Mouse (Mus musculus) embryonic fibroblast, embryonic 13.5 days (primary cell): ENCODE measurements around the gene Foxj1.

Experiments used
- CTCF ChIP-seq: IDR thresholded peaks from 2 replicates; pipeline ENCODE4 v1.5.1; 2011; ENCODE audit warnings: mild to moderate bottlenecking, control low read depth, low read length, moderate library complexity, borderline replicate concordance; ENCODE audit not compliant: insufficient read depth
- POLR2A ChIP-seq: IDR thresholded peaks from 2 replicates; pipeline ENCODE4 v1.6.1; 2011; ENCODE audit warnings: low read depth, mild to moderate bottlenecking, control low read depth, low read length, moderate library complexity

- no peak for TF ChIP-seq CTCF
- no peak for TF ChIP-seq POLR2A
Observed at GRCm38 (mm10) chr11:116311169-116311568, 24.0 kb downstream of the Foxj1 start.
